Mouse (Mus musculus) forelimb bud, embryonic 11.5 days (tissue): ENCODE measurements around the gene Cfap70.
A peak's percentile ranks its signal among the peaks of the same experiment; 100 is the strongest.

Experiments used
- DNase-seq: peaks from one replicate; pipeline ENCODE4 v3.0.0-alpha.2; 2012; ENCODE audit warnings: low read depth, low spot score

Cfap70 gene

GRCm38 (mm10) chr14:20451765-20452331, at the start of gene Cfap70:
TSS of gene Cfap70 (minus strand) at chr14:20452226.
- peak; percentile 84 for DNase-seq

- no peak for DNase-seq
Measured at GRCm38 (mm10) chr14:20499982-20500381, 48.0 kb upstream of the Cfap70 start.

GRCm38 (mm10) chr14:20496603-20497002, 44.6 kb upstream of the Cfap70 start, which contains the start of gene Mss51:
TSS of gene Mss51 (minus strand) at chr14:20496901.
- DNase-seq, result no peak

- no peak for DNase-seq
Measured at GRCm38 (mm10) chr14:20486031-20486430, 34.0 kb upstream of the Cfap70 start.

GRCm38 (mm10) chr14:20482051-20482751, 30.2 kb upstream of the Cfap70 start:
- no peak for DNase-seq

GRCm38 (mm10) chr14:20481211-20481610, 29.2 kb upstream of the Cfap70 start:
- no peak for DNase-seq

GRCm38 (mm10) chr14:20480195-20480579, 28.2 kb upstream of the Cfap70 start:
- DNase-seq, result no peak

- peak; percentile 72 for DNase-seq
Measured at GRCm38 (mm10) chr14:20479291-20480194, 27.5 kb upstream of the Cfap70 start, which contains the start of gene Anxa7. TSS of gene Anxa7 (minus strand) at chr14:20480133.

GRCm38 (mm10) chr14:20478801-20479200, 26.8 kb upstream of the Cfap70 start:
- DNase-seq, result no peak

GRCm38 (mm10) chr14:20478385-20478784, 26.4 kb upstream of the Cfap70 start:
- no peak for DNase-seq

GRCm38 (mm10) chr14:20477261-20478025, 25.4 kb upstream of the Cfap70 start:
- peak; percentile 29 for DNase-seq

GRCm38 (mm10) chr14:20460216-20460615, 8.2 kb upstream of the Cfap70 start:
- no peak for DNase-seq

GRCm38 (mm10) chr14:20458378-20458777, 6.4 kb upstream of the Cfap70 start:
- DNase-seq, result no peak

GRCm38 (mm10) chr14:20452929-20453328, 903 bp upstream of the Cfap70 start:
- DNase-seq, result no peak

- no peak for DNase-seq
Measured at GRCm38 (mm10) chr14:20451302-20451701, 724 bp downstream of the Cfap70 start.

- no peak for DNase-seq
Measured at GRCm38 (mm10) chr14:20447209-20447608, 4.8 kb downstream of the Cfap70 start.

- DNase-seq, result no peak
Measured at GRCm38 (mm10) chr14:20442252-20442651, 9.8 kb downstream of the Cfap70 start.

GRCm38 (mm10) chr14:20436976-20437375, 15.1 kb downstream of the Cfap70 start:
- no peak for DNase-seq

- DNase-seq, result no peak
Measured at GRCm38 (mm10) chr14:20432420-20432819, 19.6 kb downstream of the Cfap70 start.

- DNase-seq, result no peak
Measured at GRCm38 (mm10) chr14:20431726-20432125, 20.3 kb downstream of the Cfap70 start.

GRCm38 (mm10) chr14:20429833-20430232, 22.2 kb downstream of the Cfap70 start:
- no peak for DNase-seq
